Mouse (Mus musculus) neural tube, embryonic 12.5 days (tissue): Measurements from ENCODE around the gene Itprid2. TPM values are rescaled to one million over a fixed set of nuclear protein-coding genes. Genes with fewer than 3 reads are reported as not detected.

Experiments
- ATAC-seq: fragments of 200-750 bp; cut with Nextera tagmentation; 2 replicates; pipeline ENCODE4 v1.8.0; 2017; ENCODE audit warnings: low read depth, mild to moderate bottlenecking, moderate TSS enrichment, moderate library complexity; ENCODE audit not compliant: low FRiP score
- H3K27ac ChIP-seq: fragments of 300-500 bp; sonication (generic); 2 replicates; pipeline ENCODE4 v1.5.1; 2016
- H3K27me3 ChIP-seq: fragments of 300-500 bp; sonication (generic); replicated peaks from 2 replicates; pipeline ENCODE4 v1.6.1; 2016; ENCODE audit warnings: mild to moderate bottlenecking
- H3K36me3 ChIP-seq: fragments of 300-500 bp; sonication (generic); 2 replicates; pipeline ENCODE4 v1.6.1; 2016; ENCODE audit warnings: mild to moderate bottlenecking
- H3K4me1 ChIP-seq: fragments of 300-500 bp; sonication (generic); 2 replicates; pipeline ENCODE4 v1.6.1; 2016
- H3K4me2 ChIP-seq: fragments of 300-500 bp; sonication (generic); replicated peaks from 2 replicates; pipeline ENCODE4 v1.6.1; 2016; ENCODE audit warnings: mild to moderate bottlenecking
- H3K4me3 ChIP-seq: fragments of 300-500 bp; sonication (generic); 2 replicates; pipeline ENCODE4 v1.5.1; 2016
- H3K9ac ChIP-seq: fragments of 300-500 bp; sonication (generic); 2 replicates; pipeline ENCODE4 v1.6.1; 2016; ENCODE audit warnings: mild to moderate bottlenecking
- H3K9me3 ChIP-seq: fragments of 300-500 bp; sonication (generic); 2 replicates; pipeline ENCODE4 v1.6.1; 2016; ENCODE audit warnings: mild to moderate bottlenecking
- WGBS: fragments of 180-500 bp; shearing (Covaris S2); methylation state at CpG from one replicate; pipeline ENCODE4 v1.1.7; 2016; 5-methylcytosine and 5-hydroxymethylcytosine counted together
- polyA plus RNA-seq: library from polyadenylated mRNA; unstranded; fragments of >200 nt; fragmentation: Nextera tagmentation; extraction: Ambion mirVana; gene quantifications from 2 replicates; pipeline ENCODE4 v1.2.1, GENCODE M21; 2016

The Itprid2 gene
- polyA plus RNA-seq, 1 experiment from 2014 or later = 11.5 TPM

GRCm38 (mm10) chr2:79695190-79695589, 60.0 kb downstream of the Itprid2 start:
- no peak for ATAC-seq
- Histone ChIP-seq H3K4me3 (no peak overlapping the region), H3K9me3 (no peaks in the 10 kb centered on the region), H3K9ac (no peak overlapping the region), H3K4me2 (no peak overlapping the region), H3K4me1 (no peaks in the 10 kb centered on the region), H3K36me3 (no peaks in the 10 kb centered on the region), H3K27ac (no peak overlapping the region), H3K27me3 (no peaks in the 10 kb centered on the region)
- 78% methylated on average over 4 of the region's 4 CpGs for WGBS

GRCm38 (mm10) chr2:79695939-79696338, 60.8 kb downstream of the Itprid2 start:
- no peak overlapping the region for H3K4me3 ChIP-seq
- H3K4me2 ChIP-seq = no peak overlapping the region
- no peaks in the 10 kb centered on the region for H3K9me3 ChIP-seq
- no peak overlapping the region for H3K9ac ChIP-seq
- 89% methylated on average over 12 of the region's 12 CpGs for WGBS
- H3K4me1 ChIP-seq = no peaks in the 10 kb centered on the region
- no peaks in the 10 kb centered on the region for H3K36me3 ChIP-seq
- no peaks in the 10 kb centered on the region for H3K27me3 ChIP-seq
- no peak for ATAC-seq
- no peak overlapping the region for H3K27ac ChIP-seq

- no peak overlapping the region for H3K27ac ChIP-seq
- H3K4me1 ChIP-seq = no peaks in the 10 kb centered on the region
- no peaks in the 10 kb centered on the region for H3K36me3 ChIP-seq
- no peak overlapping the region for H3K4me3 ChIP-seq
- WGBS = 89% methylated on average over 10 of the region's 10 CpGs
- no peak overlapping the region for H3K9ac ChIP-seq
- H3K27me3 ChIP-seq = no peaks in the 10 kb centered on the region
- no peaks in the 10 kb centered on the region for H3K9me3 ChIP-seq
- H3K4me2 ChIP-seq = no peak overlapping the region
- ATAC-seq = no peak
Measured at GRCm38 (mm10) chr2:79696478-79697230, 61.5 kb downstream of the Itprid2 start.

- no peaks in the 10 kb centered on the region for H3K9me3 ChIP-seq
- no peak overlapping the region for H3K4me2 ChIP-seq
- no peaks in the 10 kb centered on the region for H3K27me3 ChIP-seq
- H3K4me3 ChIP-seq = no peak overlapping the region
- H3K36me3 ChIP-seq = no peaks in the 10 kb centered on the region
- no peak overlapping the region for H3K9ac ChIP-seq
- ATAC-seq = no peak
- H3K27ac ChIP-seq = no peak overlapping the region
- WGBS = 77% methylated on average over 2 of the region's 2 CpGs
- no peaks in the 10 kb centered on the region for H3K4me1 ChIP-seq
Measured at GRCm38 (mm10) chr2:79698166-79698565, 63.0 kb downstream of the Itprid2 start.

- Histone ChIP-seq H3K36me3 (no peaks in the 10 kb centered on the region), H3K4me1 (no peaks in the 10 kb centered on the region), H3K4me2 (no peak overlapping the region), H3K27me3 (no peaks in the 10 kb centered on the region), H3K9me3 (no peaks in the 10 kb centered on the region), H3K4me3 (no peak overlapping the region), H3K27ac (no peak overlapping the region), H3K9ac (no peak overlapping the region)
- 87% methylated on average over 2 of the region's 2 CpGs for WGBS
- no peak for ATAC-seq
Measured at GRCm38 (mm10) chr2:79704773-79705172, 69.6 kb downstream of the Itprid2 start.

- no peak within 1 kb of the TSS for H3K4me2 ChIP-seq
- H3K36me3 ChIP-seq = no peaks in the 10 kb centered on the region
- no peak within 1 kb of the TSS for H3K9ac ChIP-seq
- no peaks in the 10 kb centered on the region for H3K9me3 ChIP-seq
- H3K27ac ChIP-seq = peak within 1 kb of the TSS; percentile 26; the same call in 1 of the 2 replicates
- ATAC-seq = 0 out of 2 replicates have a peak, but pooled peaks have one; percentile 17
- no peak within 1 kb of the TSS for H3K4me3 ChIP-seq
- H3K4me1 ChIP-seq = no peaks in the 10 kb centered on the region
- H3K27me3 ChIP-seq = no peaks in the 10 kb centered on the region
- WGBS = 84% methylated on average over 6 of the region's 6 CpGs
Measured at GRCm38 (mm10) chr2:79707575-79707974, 72.4 kb downstream of the Itprid2 start, which contains the start of gene Ppp1r1c. TSS of gene Ppp1r1c (plus strand) at chr2:79707780.

GRCm38 (mm10) chr2:79713662-79714091, 78.5 kb downstream of the Itprid2 start:
- Histone ChIP-seq H3K4me3 (no peak overlapping the region), H3K4me1 (no peaks in the 10 kb centered on the region), H3K36me3 (no peaks in the 10 kb centered on the region), H3K27me3 (no peaks in the 10 kb centered on the region), H3K9ac (no peak overlapping the region), H3K9me3 (no peaks in the 10 kb centered on the region), H3K27ac (no peak overlapping the region), H3K4me2 (no peak overlapping the region)
- ATAC-seq = no peak
- 76% methylated on average over 3 of the region's 3 CpGs for WGBS

- H3K9me3 ChIP-seq = no peaks in the 10 kb centered on the region
- no peaks in the 10 kb centered on the region for H3K36me3 ChIP-seq
- ATAC-seq = no peak
- no peaks in the 10 kb centered on the region for H3K4me1 ChIP-seq
- no peak overlapping the region for H3K4me2 ChIP-seq
- H3K9ac ChIP-seq = no peak overlapping the region
- no peak overlapping the region for H3K27ac ChIP-seq
- WGBS = 80% methylated on average over 6 of the region's 6 CpGs
- H3K4me3 ChIP-seq = no peak overlapping the region
- no peaks in the 10 kb centered on the region for H3K27me3 ChIP-seq
Measured at GRCm38 (mm10) chr2:79714745-79715144, 79.6 kb downstream of the Itprid2 start.

- no peaks in the 10 kb centered on the region for H3K4me1 ChIP-seq
- H3K4me3 ChIP-seq = no peak overlapping the region
- H3K9me3 ChIP-seq = no peaks in the 10 kb centered on the region
- WGBS = 58% methylated on average over 2 of the region's 2 CpGs
- no peak overlapping the region for H3K9ac ChIP-seq
- H3K27me3 ChIP-seq = no peaks in the 10 kb centered on the region
- H3K4me2 ChIP-seq = no peak overlapping the region
- no peaks in the 10 kb centered on the region for H3K36me3 ChIP-seq
- no peak overlapping the region for H3K27ac ChIP-seq
- no peak for ATAC-seq
Measured at GRCm38 (mm10) chr2:79715925-79716324, 80.8 kb downstream of the Itprid2 start.

- H3K4me2 ChIP-seq = no peak overlapping the region
- H3K4me3 ChIP-seq = no peak overlapping the region
- no peaks in the 10 kb centered on the region for H3K4me1 ChIP-seq
- H3K27ac ChIP-seq = no peak overlapping the region
- H3K36me3 ChIP-seq = no peaks in the 10 kb centered on the region
- ATAC-seq = no peak
- no peaks in the 10 kb centered on the region for H3K27me3 ChIP-seq
- no peak overlapping the region for H3K9ac ChIP-seq
- H3K9me3 ChIP-seq = no peaks in the 10 kb centered on the region
Measured at GRCm38 (mm10) chr2:79717846-79718245, 82.7 kb downstream of the Itprid2 start.

GRCm38 (mm10) chr2:79722415-79722814, 87.3 kb downstream of the Itprid2 start:
- no peaks in the 10 kb centered on the region for H3K36me3 ChIP-seq
- H3K9ac ChIP-seq = no peak overlapping the region
- no peak overlapping the region for H3K4me3 ChIP-seq
- 83% methylated on average over 1 of the region's 1 CpGs for WGBS
- no peak for ATAC-seq
- no peak overlapping the region for H3K27ac ChIP-seq
- no peaks in the 10 kb centered on the region for H3K27me3 ChIP-seq
- no peaks in the 10 kb centered on the region for H3K4me1 ChIP-seq
- no peaks in the 10 kb centered on the region for H3K9me3 ChIP-seq
- no peak overlapping the region for H3K4me2 ChIP-seq
